Mouse (Mus musculus) heart, adult 8-10 months (tissue): Measurements from ENCODE around the gene Olfr469. TPM values are rescaled to one million over a fixed set of nuclear protein-coding genes. Genes with fewer than 3 reads are reported as not detected.
"Not testable (repeated sequence)": the region's sequence is repeated elsewhere in the genome, so short reads cannot be mapped to it uniquely, and the experiment has no call there.

Experiments used
- DNase-seq: peaks from one replicate; pipeline ENCODE4 v3.0.0; 2022; ENCODE audit warnings: low spot score
- total RNA-seq, 4 experiments: library from RNA; stranded (reverse); gene quantifications; 2 replicates each; pipeline ENCODE4 v1.2.4; 2022

Gene Olfr469
- total RNA-seq = not detected

DNA sequence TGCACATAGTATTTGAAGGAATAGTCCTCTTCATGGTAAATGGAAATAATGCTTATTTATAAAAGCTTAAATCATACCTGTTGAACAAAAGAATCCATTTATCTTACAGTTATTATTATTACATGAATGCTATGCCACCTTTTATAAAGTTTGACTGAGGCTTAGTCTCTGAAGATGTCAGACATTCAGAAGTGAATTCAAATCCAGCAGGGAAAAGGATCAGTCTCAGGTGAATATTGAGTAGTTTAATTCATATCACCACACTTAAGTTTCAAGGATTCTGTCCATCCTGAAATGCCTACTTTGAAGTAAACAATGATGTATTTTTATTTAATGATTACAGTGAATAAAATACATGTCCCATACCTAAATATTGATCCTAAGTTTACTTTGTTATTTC is at the start of gene Olfr469:
TSS of gene Olfr469 (minus strand) at position 101 of the 400 bp plus-strand sequence.
- not testable (repeated sequence) for DNase-seq

DNA sequence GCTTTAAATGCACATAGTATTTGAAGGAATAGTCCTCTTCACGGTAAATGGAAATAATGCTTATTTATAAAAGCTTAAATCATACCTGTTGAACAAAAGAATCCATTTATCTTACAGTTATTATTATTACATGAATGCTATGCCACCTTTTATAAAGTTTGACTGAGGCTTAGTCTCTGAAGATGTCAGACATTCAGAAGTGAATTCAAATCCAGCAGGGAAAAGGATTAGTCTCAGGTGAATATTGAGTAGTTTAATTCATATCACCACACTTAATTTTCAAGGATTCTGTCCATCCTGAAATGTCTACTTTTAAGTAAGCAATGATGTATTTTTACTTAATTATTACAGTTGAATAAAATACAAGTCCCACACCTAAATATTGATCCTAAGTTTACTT is 22.0 kb upstream of the Olfr469 start, which contains the start of gene Olfr470:
TSS of gene Olfr470 (minus strand) at position 101 of the 400 bp plus-strand sequence.
- DNase-seq = not testable (repeated sequence)

DNA sequence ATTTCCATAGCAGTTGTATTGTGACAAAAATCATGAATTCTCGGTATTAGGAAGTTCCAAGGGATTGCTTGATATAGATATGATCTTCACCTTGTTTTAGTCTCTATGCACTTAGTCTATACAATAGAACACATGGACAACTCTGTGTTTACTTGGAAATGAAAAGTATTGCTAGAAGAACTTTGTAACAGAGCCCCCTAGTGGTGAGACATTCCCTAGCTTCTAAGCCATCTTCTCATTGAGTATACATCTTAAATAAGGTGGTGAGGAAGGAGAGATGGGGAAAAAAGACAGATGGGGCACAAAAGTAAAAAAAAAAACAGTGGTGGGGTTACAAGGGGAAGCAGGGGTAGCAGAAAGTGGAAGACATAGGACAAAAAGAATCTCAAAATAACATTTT is 16.4 kb upstream of the Olfr469 start:
- DNase-seq = no peak

DNA sequence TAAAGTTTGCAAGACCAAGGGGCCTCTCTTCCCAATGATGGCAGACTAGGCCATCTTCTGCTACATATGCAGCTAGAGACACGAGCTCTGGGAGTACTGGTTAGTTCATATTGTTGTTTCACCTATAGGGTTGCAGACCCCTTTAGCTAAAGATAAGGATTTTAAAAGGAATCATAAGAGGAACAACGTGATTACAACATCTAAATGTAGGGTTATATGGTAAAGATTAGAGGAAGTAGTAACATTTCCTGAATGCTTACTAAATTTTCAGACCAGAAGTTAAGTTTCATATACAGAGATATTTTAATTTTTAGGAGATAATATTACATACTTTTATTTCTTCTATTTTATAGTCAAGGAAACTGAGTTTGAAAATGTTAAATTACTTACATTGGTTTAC is 1.5 kb downstream of the Olfr469 start:
- not testable (repeated sequence) for DNase-seq

DNA sequence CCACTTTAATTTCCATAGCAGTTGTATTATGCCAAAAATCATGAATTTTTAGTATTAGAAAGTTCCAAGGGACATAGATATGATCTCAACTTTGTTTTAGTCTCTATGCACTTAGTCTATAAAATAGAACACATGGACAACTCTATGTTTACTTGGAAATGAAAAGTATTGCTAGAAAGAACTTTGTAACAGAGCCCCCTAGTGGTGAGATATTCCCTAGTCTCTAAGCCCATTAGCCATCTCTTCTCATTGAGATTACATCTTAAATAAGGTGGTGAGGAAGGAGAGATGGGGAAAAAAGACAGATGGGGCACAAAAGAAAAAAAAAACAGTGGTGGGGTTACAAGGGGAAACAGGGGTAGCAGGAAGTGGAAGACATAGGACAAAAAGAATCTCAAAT is 5.9 kb downstream of the Olfr469 start:
- peak; percentile 2 for DNase-seq

DNA sequence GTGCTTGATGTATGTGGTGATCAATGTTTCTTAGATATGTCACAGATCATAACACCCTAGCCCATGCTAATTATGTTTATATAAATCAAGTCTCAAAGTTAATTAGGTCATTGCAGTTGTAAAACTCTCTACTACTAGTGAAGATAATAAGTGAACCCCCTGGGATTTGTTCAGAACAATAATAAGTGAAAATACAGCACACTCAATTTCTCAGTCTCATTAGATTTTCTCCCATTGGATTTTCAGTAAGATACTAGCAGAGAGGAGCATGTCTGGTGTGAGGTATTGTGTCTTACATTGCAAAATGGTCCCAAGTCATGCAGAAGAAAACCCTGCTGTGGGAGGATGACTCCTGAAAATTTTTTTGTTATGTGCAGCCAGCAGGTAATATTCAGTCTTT is 13.4 kb downstream of the Olfr469 start, which contains the start of gene Olfr467:
TSS of gene Olfr467 (plus strand) at position 301 of the 400 bp plus-strand sequence.
- no peak for DNase-seq

DNA sequence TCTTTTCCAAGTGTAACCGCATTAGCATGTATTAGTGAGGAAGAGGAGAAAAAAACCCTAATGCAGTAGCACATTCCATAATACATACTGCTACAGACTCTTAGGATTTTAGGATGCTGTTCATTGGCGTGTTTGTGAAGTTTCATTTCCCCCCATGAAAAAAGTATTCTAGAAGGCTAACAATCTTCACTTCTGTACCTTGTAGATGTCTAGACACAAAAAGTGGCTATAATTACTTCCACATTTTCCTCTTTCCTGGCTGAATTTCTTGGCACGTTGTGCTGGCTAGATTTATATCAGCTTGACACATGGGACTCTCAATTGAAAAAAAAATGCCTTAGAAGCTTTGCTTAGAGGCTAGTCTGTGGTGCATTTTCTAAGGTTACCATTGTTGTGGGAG is 23.2 kb downstream of the Olfr469 start:
- DNase-seq = no peak

DNA sequence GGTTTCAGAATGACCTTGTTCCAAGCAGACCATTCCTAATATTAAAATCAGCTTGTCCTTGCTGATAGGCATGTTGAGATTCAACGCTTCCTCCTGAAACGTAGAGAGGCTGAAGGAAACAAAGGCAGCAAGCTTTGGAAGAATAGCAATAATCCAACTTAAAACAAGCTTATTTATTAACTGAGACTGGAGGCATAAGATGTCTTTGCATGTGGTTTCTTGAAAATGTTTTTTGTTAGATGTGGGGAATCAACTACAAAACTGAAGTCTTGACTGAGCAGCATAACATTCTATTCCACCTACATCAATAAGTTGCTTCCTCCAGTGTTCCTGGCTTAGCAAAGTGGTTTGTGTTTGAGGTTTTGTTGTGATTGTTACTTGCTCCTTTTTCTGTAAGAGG is 24.2 kb downstream of the Olfr469 start, which contains the start of gene Ovch2:
TSS of gene Ovch2 (minus strand) at position 101 of the 400 bp plus-strand sequence.
- DNase-seq = no peak

DNA sequence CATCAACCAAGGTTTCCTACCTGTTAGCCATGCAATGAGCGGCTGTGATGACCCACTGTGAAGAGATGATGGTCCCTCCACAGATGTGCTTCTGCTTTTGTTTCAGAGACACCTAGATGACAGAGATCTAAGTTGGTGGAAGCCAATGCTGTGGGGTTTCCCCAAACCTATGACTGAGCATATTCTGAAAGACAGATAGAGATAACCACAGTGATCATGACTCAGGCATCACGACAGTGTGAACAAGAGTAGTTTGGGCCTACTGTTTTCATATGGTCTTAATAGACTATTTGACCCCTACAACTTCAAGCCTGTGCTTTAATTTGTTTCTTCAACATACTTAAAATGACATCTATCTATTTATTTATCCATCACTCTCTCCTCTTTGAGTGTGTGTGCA is 28.8 kb downstream of the Olfr469 start:
- DNase-seq = no peak

DNA sequence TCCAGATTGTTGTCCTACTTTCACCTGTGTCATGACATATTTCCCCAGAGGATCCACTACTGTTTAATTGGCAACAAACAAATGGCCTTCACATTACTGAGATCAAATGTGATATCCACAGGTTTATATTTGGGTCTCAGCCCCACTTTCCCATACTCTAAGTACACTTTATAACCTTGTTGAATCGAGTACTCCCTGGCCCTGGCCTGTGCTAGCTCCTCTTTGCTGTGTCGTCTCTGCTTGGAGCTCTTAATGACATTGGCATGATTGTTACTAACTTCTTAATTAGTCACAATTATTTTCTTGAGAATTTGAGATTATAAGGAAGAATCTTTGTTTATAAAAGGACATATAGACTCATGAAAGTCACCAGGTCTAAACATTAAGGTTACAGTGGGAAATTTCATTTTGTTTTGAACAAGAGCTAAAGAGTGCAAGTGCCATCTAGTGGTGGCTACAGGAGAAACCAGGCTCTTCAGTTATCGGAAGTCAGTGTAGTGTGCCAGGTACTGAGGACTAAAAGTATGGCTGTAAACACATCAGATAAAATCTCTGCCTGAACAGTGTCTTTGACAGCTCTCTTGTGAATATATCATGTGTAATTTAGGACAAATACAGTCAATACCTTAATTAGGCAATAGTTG is 37.2 kb downstream of the Olfr469 start:
- no peak for DNase-seq

DNA sequence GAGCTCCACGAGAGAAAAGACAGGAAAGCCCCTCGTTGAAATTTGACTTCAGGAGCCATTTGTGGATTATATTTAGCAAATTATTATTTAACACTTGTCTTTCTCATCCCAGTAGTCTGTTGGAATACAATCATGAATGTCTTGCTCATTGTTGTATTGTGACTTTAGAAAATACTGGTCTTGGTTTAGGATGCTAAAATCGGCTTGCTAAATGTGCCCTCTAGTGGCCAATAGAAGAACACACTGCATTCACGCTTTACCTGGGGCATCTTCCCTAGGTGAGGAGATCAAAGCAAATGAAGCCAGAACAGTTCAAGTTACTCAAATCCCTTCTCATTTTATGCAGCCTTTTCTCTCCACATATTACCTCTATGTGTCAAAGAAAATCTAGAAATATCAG is 45.7 kb downstream of the Olfr469 start:
- peak; percentile 10 for DNase-seq

DNA sequence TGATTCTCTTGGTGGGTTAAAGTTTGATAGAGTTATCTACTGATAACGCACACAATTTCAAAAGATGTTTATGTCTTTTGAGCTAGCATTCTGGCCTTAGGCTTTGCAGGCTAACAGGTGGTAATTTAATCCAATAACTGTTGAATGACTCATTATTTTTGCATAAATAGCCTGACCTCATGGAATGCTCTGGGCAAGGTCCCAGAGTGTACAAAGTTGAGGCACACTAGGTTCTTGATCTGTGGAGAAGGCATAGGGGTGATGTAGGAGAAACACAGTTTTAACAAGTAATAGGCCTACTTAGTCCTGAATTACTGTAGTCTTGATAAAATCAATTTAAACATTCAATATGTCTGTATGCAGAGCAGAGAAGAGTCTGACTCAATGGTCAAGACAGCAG is 47.1 kb downstream of the Olfr469 start:
- DNase-seq = no peak

DNA sequence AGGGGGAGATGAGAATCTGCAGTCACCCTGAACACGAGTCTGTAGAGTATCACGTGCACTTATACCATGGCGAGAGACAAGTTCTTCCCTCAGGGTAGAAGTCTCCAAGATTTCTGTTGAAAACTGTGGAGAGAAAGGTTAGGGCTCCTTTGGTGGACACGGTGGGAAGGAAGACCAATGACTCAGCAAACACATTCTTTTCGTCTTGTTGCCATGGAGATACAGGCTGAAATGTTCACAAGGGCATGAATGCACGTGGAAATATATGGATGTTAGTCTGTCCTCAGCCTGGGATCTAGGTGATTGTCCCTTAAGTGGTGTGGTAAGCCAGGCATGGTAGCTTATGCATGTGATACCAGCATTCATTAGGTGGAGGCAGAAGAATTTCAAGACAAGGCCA is 54.5 kb downstream of the Olfr469 start:
- DNase-seq = no peak

Other genes with a start within 250 kb of the Olfr469 start
- 10 to 100 TPM; 16.9 to 26.4 (median 20.6) TPM for gene Ppfibp2, start 230.3 kb downstream of the Olfr469 start, total RNA-seq
- not detected for gene 5330417H12Rik, start 200.4 kb downstream of the Olfr469 start, total RNA-seq
- under 1 TPM in 1 of 4 experiments, not detected in 3; 0.16 TPM for gene Cyb5r2, start 67.5 kb downstream of the Olfr469 start, total RNA-seq
- not detected for gene Ovch2, start 24.3 kb downstream of the Olfr469 start, total RNA-seq
- not detected for gene Olfr467, start 13.3 kb downstream of the Olfr469 start, total RNA-seq
- gene Olfr470, start 21.9 kb upstream of the Olfr469 start, total RNA-seq = not detected
- gene Olfr472, start 72.4 kb upstream of the Olfr469 start, total RNA-seq = not detected
- not detected for gene Olfr473, start 104.9 kb upstream of the Olfr469 start, total RNA-seq
- gene Olfr474, start 129.1 kb upstream of the Olfr469 start, total RNA-seq = not detected
- not detected for gene Olfr476, start 139.3 kb upstream of the Olfr469 start, total RNA-seq
- under 1 TPM in 1 of 4 experiments, not detected in 3; 0.09 TPM for gene Olfr477, start 161.2 kb upstream of the Olfr469 start, total RNA-seq
- gene Olfr478, start 208.4 kb upstream of the Olfr469 start, total RNA-seq = not detected
- gene Olfr479, start 225.2 kb upstream of the Olfr469 start, total RNA-seq = not detected
- not detected for gene Olfr480, start 241.8 kb upstream of the Olfr469 start, total RNA-seq